Mouse (Mus musculus) thymus, postnatal 0 days (tissue): ENCODE results near the gene Mob1a. TPM values are rescaled to one million over a fixed set of nuclear protein-coding genes. Genes with fewer than 3 reads are reported as not detected.
"Not testable (repeated sequence)": the region's sequence is repeated elsewhere in the genome, so short reads cannot be mapped to it uniquely, and the experiment has no call there.

Experiments
- DNase-seq: peaks from one replicate; pipeline ENCODE4 v3.0.0-alpha.2; 2015; ENCODE audit warnings: low spot score
- polyA plus RNA-seq: library from polyadenylated mRNA; unstranded; fragments of >200 nt; fragmentation: Nextera tagmentation; extraction: Ambion mirVana; gene quantifications from 2 replicates; pipeline ENCODE4 v1.2.1, GENCODE M21; 2015

Gene Mob1a
- polyA plus RNA-seq, 1 experiment from 2014 or later: 71.5 TPM

DNA sequence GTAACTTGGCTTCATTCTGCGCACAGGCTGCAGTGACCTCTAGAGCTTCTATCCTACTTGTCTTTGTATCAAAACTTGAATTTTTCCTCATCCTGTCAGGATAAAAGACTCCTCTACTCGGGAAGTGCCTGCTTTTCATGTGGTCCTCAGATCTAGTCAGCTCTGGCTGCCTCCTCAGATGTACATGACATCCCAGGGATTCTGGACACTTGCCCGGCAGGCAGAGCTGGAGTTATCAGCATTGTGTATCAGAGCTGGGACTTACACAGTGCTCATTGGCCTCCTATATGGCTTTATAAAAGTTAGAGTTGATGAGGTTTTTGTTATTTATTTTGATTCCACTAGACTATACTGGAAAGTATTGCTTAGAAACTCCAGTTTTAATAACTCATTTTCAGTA, 15.6 kb downstream of the Mob1a start:
- no peak for DNase-seq

DNA sequence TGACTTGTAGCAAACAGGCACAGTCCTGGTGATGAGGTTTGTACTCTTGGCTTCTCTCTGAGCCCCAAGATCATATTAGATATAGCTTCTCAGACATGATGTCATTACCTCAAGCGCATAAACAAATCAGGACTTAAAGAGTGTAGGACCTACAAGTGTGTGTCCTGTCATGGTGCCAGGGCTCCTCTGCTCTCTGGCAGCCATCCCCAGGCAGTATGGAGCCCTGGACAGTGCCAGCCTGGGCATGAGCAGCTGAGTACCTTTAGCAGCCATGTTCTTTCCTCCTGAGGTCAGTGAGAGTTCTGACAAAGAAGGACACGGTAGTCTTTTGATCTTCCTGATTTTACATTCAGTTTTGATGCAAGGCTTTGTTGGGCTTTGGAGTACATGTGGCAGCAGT, 17.1 kb downstream of the Mob1a start:
- no peak for DNase-seq

DNA sequence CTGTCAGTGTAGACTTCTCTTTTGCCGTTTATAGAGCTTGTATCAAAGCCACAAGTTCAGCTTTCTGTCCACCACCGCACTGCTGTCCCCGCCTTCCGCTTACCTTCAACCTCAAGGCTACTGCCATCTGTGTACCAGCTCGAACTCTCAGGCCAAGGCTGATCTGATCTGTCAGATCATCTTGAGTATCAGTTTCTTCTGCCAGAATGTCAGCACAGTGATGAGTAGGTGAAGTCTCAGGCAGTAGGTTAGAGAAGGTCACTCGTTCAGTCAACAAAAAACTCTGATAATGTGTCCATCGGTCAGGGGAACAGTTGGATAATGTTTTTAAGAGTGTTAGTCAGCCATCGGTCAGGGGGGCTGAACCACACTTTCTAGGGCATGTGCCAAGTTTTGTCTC, 19.5 kb downstream of the Mob1a start:
- not testable (repeated sequence) for DNase-seq

DNA sequence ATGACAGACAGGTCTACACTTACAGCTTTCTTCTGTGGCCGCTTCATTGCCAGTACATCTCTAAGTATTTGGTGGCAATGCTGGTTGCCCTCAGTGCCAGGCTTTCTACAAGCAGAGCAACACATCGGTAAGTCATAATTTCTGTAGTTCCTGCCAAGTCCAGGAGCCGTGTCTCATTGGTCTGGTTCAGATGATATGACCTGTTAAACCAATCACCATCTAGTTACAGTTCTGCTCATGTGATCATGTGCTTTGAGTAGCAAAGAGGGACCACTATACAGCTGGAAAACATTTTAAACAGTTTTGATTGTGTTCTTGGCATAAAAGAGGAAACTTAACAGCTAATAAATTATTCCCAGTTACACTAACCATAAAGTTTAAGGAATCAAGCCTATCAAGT, 22.1 kb downstream of the Mob1a start:
- no peak for DNase-seq

DNA sequence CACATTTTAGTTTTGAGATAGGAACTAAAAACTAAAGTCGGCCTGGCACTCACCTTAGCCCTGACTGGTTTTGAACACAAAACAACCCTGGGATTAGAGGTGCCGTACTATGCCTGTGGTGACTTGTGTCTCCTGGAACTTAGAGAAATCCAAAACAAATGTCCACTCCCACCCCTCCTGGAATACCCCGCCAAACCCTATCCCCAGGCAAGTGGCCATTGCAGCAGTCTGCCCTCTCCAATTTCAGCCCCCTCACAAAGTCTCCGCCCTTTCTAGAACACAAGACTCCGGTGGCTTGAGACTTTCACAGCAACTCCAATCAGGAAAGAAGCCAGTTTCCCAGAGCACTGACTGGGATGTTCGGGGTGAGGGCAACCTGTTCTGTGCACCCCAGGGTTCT, 23.1 kb downstream of the Mob1a start, which contains the start of gene Bola3:
Gene Bola3 (plus strand): TSS at position 275 of the 400 bp plus-strand sequence.
- DNase-seq: no peak

DNA sequence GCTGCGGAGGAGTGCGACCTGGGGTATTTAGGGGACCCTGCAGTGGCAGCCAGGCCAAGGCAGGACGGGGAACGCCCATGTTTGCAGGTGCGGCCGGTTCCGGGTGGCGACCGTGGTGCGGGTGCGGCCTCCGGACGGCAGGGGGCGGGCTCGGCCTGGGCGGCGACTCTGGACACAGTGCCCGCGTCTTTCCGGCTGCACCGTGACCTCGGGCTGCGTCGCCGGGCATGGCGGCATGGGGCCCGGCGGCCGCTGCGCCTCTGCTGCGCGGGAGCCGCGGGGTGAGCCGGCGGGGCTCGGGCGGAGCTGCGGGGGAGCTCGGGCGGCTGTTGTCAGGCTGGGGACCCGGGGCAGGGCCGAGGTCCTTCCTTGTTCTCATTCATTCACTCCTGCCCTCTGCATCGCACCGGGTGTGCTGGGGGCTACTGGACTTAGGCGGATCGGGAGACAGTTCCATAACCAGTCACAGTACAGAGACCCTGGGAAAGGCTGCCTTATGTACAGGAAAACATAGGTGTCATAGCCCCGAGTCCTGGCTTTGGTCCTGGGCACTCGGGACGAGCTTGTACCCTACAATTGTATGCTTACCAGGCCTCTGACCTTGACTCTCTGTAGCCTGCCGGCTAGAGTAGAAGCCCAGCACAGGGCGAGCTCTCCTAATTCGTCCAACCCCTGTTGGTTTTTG, 23.6 kb downstream of the Mob1a start:
- peak; percentile 83 for DNase-seq

DNA sequence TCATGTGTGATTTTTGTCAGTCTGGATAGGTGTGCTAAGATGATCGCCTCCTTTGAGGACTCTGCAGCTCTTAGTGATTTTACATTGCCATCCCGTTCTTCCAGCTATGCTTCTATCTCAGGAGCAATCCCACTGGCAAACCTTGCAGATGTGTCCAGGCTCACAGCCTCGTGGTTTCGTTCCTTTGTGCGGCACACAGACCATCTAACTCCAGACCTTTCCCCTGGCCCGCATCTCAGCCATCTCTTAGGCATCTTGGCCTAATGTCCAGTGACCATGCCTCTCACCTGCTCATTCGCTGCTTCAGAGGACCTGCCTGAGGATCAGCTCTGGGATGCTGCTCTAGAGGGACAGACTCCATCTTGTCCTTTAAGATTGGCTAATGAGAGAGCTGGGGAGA, 24.4 kb downstream of the Mob1a start:
- DNase-seq: no peak

DNA sequence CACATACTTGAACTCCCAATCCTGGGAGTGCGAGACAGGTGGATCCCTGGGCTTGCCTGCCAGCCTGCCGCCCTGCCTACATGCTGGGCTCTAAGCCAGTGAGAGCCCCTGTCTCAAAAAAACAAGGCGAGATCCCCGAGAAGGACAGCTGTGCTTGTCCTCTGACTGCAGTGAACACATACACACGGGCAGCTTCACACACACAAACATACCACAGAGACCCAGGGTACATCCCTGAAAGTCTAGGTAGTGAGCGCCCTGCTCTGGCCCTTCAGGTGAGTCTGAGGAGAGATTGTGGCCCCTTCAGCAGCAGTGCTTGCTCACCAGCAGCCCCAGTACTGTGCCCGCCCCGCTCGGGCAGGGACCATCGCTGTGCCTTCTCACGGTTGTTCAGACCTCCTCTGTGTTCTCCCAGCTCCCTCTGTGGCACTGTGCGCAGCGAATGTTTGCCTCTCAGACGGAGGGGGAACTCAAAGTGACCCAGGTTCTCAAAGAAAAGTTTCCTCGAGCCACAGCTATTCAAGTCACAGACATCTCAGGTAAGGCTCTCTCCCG, 25.1 kb downstream of the Mob1a start:
- DNase-seq: no peak

DNA sequence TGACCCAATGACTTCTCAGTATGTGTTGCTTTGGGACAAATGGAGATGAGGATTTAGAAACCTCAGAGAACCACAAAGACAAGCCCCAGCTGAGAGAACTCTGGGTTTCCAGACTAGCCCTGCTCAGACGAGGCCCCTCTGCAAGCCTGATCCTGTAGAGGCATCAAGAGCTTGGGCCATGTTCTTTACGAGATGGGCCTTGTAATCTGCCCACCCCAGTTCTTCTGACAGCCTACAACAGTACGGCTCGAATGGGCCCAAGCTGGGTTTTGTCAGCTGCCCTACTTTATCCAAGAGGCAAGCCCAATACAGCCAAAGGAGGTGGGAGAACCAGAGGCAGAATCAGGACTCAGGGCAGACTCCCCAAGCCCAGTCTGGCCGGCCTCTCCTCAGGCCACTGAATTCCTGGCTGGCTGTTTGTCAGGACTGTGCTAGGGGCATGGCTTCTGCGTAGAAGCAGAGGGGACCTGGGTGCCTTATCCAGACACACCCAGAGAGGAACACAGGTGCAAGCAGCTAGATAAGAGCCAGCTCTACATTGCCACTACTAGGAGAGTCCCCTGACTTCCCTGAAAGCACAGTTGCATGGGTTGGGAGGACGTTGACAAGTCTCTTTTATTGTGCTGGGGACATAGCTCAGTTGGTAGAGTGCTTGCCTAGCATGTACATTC, 25.8 kb downstream of the Mob1a start:
- no peak for DNase-seq

DNA sequence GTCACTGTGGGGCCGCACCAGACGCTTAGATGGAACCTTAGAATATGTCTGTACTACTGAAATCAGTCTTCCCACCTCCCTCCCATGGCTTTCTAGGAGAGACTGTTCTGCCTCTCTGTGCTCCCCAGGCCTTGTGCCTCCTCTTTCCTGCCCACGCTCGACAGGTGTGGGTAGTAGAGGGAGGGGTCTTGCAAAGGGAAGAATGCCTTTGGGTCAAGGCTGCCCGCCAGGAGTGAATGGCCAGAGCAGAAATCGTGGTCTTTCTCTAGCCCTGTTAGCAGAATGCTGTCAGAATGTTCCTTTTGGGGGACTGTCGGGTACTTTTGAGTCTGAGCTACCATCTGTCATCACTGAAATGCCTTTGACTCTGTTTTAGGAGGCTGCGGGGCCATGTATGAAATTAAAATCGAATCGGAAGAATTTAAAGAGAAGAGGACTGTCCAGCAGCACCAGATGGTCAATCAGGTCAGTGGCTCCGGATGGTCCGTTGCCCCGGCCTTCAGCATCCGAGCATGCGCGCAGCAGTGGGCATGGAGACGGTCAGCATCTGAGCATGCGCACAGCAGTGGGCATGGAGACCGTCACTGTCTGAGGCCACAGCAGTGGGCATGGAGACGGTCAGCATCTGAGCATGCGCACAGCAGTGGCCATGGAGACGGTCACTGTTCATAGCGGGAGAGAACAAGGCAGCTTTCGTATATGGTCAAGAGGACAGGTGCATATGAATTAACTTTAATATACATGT, 27.0 kb downstream of the Mob1a start:
- DNase-seq: no peak

DNA sequence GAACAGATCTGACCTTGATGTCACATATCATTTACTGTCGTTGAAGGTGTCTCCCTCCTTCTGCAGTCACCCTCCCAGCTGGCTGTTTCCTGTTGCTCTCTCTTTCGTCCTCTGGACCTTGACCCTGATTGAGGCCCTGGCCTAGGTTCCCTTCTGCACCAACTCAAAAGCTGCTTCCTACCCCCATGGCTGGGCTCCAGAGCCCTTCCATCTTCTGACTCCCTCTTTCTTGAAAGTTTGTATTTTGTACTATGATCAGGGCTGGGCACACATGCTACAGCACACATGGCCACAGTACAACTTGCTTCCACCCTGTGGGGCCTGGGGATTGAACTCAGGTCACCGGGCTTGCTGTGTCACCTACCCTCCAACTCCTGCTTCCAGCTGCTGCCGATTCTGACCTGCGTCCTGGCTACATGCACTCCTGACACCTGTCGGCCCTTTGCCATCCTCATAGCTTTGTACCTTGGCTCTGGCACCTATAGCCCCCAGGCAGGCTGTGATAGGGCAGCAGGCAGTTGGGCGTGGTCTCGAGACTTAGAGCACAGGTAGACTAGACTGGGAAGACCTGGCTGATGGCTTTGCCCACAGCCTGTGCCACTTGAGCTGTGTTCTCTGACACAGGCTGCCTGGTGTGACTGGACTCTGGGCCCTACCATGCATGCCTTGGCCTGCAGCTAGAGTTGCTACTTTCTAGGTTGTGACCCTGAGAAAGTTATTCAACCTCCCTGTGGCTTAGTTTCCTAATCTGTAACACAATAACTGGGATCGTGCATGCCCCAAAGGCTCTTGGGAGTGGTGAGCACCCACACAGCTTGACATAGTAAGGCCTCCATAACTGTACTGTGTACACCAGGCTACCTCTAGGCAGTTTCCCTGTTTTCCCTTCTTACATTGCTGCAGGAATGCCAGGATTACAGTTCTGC, 29.3 kb downstream of the Mob1a start:
- DNase-seq: no peak

DNA sequence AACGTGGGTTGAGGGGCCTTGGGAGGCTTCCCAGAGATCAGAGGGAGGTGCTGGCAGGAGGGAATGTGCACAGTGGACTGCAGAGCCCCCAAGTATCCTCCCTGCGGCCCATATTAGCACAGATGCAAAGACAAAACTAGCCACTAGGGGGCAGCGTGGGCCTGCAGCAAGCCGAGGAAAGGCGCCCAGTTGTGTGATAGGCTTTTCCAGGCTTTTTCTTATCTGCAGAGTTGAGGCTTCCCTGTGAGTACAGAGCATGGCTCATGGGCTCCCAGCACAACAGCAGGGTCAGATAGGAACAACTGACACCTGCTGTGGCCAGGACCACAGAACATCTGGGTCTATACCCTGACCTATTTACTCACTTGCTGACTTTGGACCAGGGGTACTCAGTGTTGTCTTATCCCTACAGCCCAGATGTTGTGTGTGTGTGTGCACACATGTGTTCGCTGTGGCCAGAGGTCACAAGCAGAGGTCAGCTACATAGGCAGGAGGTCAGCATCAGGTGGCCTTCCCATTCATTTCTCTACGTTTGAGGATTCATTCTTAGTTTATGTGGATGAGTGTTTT, 30.8 kb downstream of the Mob1a start:
- DNase-seq: peak; percentile 82

DNA sequence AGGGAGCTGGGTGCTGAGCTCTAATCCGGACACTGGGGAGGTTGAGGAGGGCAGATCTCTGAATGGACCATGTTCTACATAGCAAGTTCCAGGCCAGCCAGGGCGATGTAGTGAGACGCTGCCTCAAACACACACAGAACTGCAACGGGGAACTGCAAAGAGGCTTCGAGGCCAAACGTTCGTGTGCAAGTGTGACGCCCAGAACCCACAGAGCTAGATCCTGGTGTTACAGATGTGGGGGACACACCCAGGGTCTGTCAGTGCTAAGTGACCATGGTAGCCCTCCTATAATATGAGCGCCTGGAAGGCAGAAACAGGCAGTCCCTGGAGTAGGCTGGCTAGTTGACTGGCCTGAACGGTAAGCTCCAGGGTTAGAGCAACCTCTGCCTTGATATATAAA, 31.6 kb downstream of the Mob1a start:
- no peak for DNase-seq

DNA sequence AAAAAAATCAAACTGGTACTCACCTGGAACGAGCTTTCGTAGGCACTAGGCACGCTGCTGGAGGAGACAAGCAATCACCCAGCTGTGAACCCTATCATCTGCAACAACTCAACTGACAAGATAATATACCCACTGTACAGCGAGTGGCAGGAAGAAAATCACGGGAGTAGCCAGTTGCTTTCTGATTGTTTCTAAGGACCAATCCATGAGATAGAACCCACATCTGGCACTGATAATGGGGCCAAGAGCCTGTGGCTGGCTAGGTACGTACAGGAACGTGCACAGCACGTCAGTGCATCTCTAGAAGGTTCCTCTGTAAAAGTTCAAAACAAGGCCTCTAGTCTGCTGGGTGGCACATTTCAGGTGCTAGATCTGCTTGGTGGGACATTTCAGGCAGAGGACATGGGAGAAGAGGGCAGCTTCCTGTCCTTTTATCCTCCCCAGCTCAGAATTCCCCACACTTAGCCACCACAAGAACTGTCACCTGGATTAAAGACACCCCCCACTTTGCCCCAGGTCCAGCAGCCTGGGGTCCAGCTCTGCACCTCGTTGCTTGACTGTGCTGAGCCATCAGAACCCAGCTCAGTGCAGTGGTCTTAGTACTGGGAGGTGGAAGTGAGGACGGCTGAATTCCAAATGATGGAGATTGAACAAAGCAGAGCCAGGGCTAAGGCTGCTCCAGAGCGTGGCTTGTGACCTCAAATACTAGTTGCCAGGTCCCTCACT, 35.9 kb downstream of the Mob1a start:
- no peak for DNase-seq

DNA sequence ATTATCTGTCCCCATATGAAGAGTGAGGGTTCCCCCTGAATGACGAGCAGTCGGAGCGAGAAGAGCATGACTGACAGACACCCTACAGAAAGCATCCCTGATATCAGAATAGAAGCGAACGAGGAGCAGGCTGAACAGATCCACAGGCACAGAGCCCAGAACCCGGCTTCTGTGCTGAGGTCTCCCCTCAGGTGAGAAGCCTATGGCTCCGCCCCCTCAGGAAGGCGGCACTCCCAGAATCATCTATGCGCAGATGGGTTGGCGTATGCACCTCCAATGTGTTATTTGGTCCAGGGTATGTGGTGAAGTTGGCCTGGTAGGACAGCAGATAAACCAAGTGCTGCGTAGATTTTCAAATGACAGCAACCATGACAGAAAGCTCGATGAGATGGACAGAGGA, 37.3 kb downstream of the Mob1a start:
- no peak for DNase-seq

DNA sequence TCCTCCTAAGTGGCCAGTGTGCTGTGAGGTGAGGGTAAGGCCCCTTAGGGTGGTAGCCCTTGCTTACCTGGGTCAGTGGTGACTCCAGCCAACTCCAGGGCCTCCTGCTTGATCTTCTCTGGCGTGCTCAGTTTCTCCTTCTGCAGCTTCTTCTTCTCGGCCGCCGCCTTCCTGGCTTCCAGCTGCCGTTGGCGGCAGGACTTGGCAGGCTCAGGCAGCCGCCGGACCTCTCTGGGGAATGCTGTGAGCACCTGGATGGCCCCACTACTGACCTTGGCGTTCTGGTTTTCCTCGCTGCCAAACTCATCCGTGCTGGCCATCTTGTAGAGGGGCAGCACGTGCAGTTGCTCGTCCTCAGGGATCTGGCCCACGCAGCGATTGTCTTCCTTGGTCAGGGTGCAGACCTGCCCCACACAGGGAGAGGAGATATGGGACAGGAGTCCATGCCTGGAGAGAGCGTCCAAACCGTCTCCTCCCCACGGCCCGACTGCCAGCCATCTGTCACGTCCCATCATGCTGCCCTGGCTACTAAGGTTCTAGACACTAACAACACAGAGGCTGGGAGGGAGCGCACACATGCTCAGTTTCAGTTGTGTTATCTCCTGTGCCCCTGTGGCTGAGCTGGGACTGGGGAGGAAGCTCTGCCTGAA, 44.6 kb downstream of the Mob1a start:
- no peak for DNase-seq

DNA sequence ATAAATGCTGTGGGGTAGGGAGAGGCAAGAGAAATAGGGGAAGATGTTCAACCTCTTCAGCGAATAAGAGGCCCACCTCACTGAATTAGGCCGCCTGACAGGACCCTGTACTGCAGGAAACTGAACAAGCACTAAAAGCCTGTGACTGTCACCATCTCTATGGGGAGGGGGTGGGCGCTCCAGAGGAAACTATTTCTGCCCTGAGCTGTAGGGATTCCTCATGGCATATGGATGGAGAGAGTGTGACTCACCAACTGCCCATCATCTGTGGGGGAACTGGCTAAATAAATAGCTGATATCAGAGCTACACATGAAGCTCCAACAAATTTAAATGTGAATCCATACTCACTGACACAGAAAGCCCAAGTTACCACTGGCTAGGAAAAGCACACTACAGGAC, 45.5 kb downstream of the Mob1a start:
- DNase-seq: no peak

DNA sequence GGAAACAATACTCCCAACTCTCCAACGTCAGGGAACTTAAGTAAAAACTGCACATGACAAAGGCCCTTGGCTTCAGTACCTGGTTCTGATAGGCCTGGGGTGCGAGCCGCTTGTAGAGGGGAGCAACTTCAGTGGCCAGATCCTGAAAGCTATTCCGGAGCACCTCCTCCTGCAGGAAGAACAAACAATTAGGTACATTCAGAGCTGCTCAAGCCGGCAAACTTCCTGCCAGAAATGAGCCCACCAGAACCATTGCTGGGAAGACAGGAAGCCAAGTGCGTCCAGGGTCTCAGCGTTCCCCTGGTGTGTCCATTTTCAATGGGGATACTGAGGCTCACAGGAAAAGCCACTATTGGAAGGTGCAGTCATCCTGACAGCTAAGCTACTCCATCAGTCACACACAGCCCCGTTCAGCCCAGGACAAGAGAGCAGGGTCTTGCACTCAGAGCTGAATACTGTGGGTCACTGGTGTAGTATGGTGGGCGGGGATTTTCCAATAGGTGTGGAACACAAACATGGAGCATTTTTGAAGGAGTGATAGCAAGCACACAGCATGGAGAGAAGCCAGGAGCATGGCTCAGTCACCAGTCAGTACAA, 48.0 kb downstream of the Mob1a start:
- DNase-seq: no peak
